Mouse (Mus musculus) ES-Bruce4 (cell line): ENCODE results near the gene Rhobtb1. TPM values are rescaled to one million over a fixed set of nuclear protein-coding genes. Genes with fewer than 3 reads are reported as not detected.

Experiments
- H3K27ac ChIP-seq: 2 replicates; pipeline ENCODE4 v1.5.1; 2012; ENCODE audit warnings: low read length, inconsistent platforms; ENCODE audit not compliant: insufficient read depth
- H3K27me3 ChIP-seq: 2 replicates; pipeline ENCODE4 v1.6.1; 2012; ENCODE audit warnings: mild to moderate bottlenecking, low read length, inconsistent platforms; ENCODE audit not compliant: control insufficient read depth, poor library complexity, insufficient read depth, severe bottlenecking
- H3K36me3 ChIP-seq: 2 replicates; pipeline ENCODE4 v1.6.1; 2012; ENCODE audit warnings: inconsistent platforms, mild to moderate bottlenecking, low read length, moderate library complexity; ENCODE audit not compliant: control insufficient read depth, poor library complexity, insufficient read depth, severe bottlenecking
- H3K4me1 ChIP-seq: one replicate; pipeline ENCODE4 v1.8.1; 2011; ENCODE audit warnings: low read length; ENCODE audit not compliant: control insufficient read depth, insufficient read depth
- H3K4me3 ChIP-seq: 2 replicates; pipeline ENCODE4 v1.5.1; 2011; ENCODE audit warnings: low read depth, mild to moderate bottlenecking, low read length
- H3K9ac ChIP-seq: 2 replicates; pipeline ENCODE4 v1.6.1; 2012; ENCODE audit warnings: low read depth, mild to moderate bottlenecking, inconsistent platforms; ENCODE audit not compliant: poor library complexity, severe bottlenecking
- H3K9me3 ChIP-seq: replicated peaks from 2 replicates; pipeline ENCODE4 v1.6.1; 2012; ENCODE audit warnings: mild to moderate bottlenecking, low read length, inconsistent platforms; ENCODE audit not compliant: control insufficient read depth, poor library complexity, insufficient read depth, severe bottlenecking
- CTCF ChIP-seq: IDR thresholded peaks from one replicate; pipeline ENCODE4 v1.8.1; 2011; ENCODE audit warnings: low read depth, low read length
- EP300 ChIP-seq: IDR thresholded peaks from 2 replicates; pipeline ENCODE4 v1.6.1; 2011; ENCODE audit warnings: low read depth, low read length; ENCODE audit not compliant: insufficient read depth
- POLR2A ChIP-seq: IDR thresholded peaks from one replicate; pipeline ENCODE4 v1.8.1; 2011; ENCODE audit warnings: low read length; ENCODE audit not compliant: insufficient read depth
- polyA plus RNA-seq: library from polyadenylated mRNA; stranded (reverse); fragments of >200 nt; gene quantifications from 2 replicates; pipeline ENCODE4 v1.2.4, GENCODE M21; 2011; ENCODE audit warnings: low read depth; ENCODE audit not compliant: missing spikeins, insufficient read depth, insufficient read length

Gene Rhobtb1
- polyA plus RNA-seq, 1 experiment, result 2.9 TPM

GRCm38 (mm10) chr10:69252112-69253074 is 101.2 kb downstream of the Rhobtb1 start:
- H3K4me3 ChIP-seq, result no peak overlapping the region
- H3K4me1 ChIP-seq, result peaks cover 2% of the 10 kb centered on the region
- TF ChIP-seq POLR2A, result no peak
- TF ChIP-seq CTCF, result no peak
- no peak for TF ChIP-seq EP300
- no peaks in the 10 kb centered on the region for H3K27me3 ChIP-seq
- no peaks in the 10 kb centered on the region for H3K36me3 ChIP-seq
- H3K27ac ChIP-seq, result no peak overlapping the region
- no peaks in the 10 kb centered on the region for H3K9me3 ChIP-seq
- no peak overlapping the region for H3K9ac ChIP-seq

GRCm38 (mm10) chr10:69253075-69253685 is 101.9 kb downstream of the Rhobtb1 start:
- Histone ChIP-seq H3K27me3 (no peaks in the 10 kb centered on the region), H3K27ac (no peak overlapping the region), H3K9me3 (no peaks in the 10 kb centered on the region), H3K4me1 (peaks cover 2% of the 10 kb centered on the region), H3K9ac (no peak overlapping the region), H3K36me3 (no peaks in the 10 kb centered on the region), H3K4me3 (no peak overlapping the region)
- TF ChIP-seq POLR2A (no peak), EP300 (no peak), CTCF (no peak)

- peaks cover 2% of the 10 kb centered on the region for H3K4me1 ChIP-seq
- no peak overlapping the region for H3K9ac ChIP-seq
- no peaks in the 10 kb centered on the region for H3K36me3 ChIP-seq
- H3K27ac ChIP-seq, result no peak overlapping the region
- no peaks in the 10 kb centered on the region for H3K9me3 ChIP-seq
- H3K27me3 ChIP-seq, result no peaks in the 10 kb centered on the region
- H3K4me3 ChIP-seq, result no peak overlapping the region
- TF ChIP-seq CTCF (no peak), EP300 (no peak), POLR2A (no peak)
These were observed 102.4 kb downstream of the Rhobtb1 start for GRCm38 (mm10) chr10:69253686-69254080.

- H3K36me3 ChIP-seq, result no peaks in the 10 kb centered on the region
- no peak overlapping the region for H3K27ac ChIP-seq
- TF ChIP-seq POLR2A (no peak), CTCF (no peak), EP300 (no peak)
- H3K9me3 ChIP-seq, result no peaks in the 10 kb centered on the region
- H3K27me3 ChIP-seq, result no peaks in the 10 kb centered on the region
- H3K9ac ChIP-seq, result no peak overlapping the region
- no peak overlapping the region for H3K4me3 ChIP-seq
- peaks cover 2% of the 10 kb centered on the region for H3K4me1 ChIP-seq
These were observed 103.2 kb downstream of the Rhobtb1 start for GRCm38 (mm10) chr10:69254390-69254847.

- TF ChIP-seq EP300 (no peak), CTCF (no peak), POLR2A (no peak)
- no peaks in the 10 kb centered on the region for H3K9me3 ChIP-seq
- no peaks in the 10 kb centered on the region for H3K27me3 ChIP-seq
- no peak overlapping the region for H3K4me3 ChIP-seq
- no peak overlapping the region for H3K27ac ChIP-seq
- no peaks in the 10 kb centered on the region for H3K4me1 ChIP-seq
- no peak overlapping the region for H3K9ac ChIP-seq
- no peaks in the 10 kb centered on the region for H3K36me3 ChIP-seq
These were observed 104.4 kb downstream of the Rhobtb1 start for GRCm38 (mm10) chr10:69255594-69255993.

- Histone ChIP-seq H3K4me3 (no peak overlapping the region), H3K36me3 (no peaks in the 10 kb centered on the region), H3K27me3 (no peaks in the 10 kb centered on the region), H3K27ac (no peak overlapping the region), H3K4me1 (no peaks in the 10 kb centered on the region), H3K9me3 (no peaks in the 10 kb centered on the region), H3K9ac (no peak overlapping the region)
- TF ChIP-seq EP300, result no peak
- TF ChIP-seq CTCF, result no peak
- TF ChIP-seq POLR2A, result no peak
These were observed 106.4 kb downstream of the Rhobtb1 start for GRCm38 (mm10) chr10:69257592-69258133.
